Mouse (Mus musculus) heart, embryonic 14.5 days (tissue): Measurements from ENCODE around the gene Mfsd8. TPM values are rescaled to one million over a fixed set of nuclear protein-coding genes. Genes with fewer than 3 reads are reported as not detected.
"Not testable (repeated sequence)": the region's sequence is repeated elsewhere in the genome, so short reads cannot be mapped to it uniquely, and the experiment has no call there.

Source experiments
- ATAC-seq: fragments of 200-750 bp; cut with Nextera tagmentation; 2 replicates; pipeline ENCODE4 v1.8.0; 2017; ENCODE audit warnings: low read depth, moderate TSS enrichment; ENCODE audit not compliant: insufficient number of reproducible peaks, insufficient read depth, low FRiP score
- H3K27ac ChIP-seq, 2 experiments: fragments of 200-500 bp in 1 of 2; fragments of 300-500 bp in 1 of 2; sonication (generic) in 1 of 2; replicated peaks in 1 of 2; 2 replicates each; pipeline ENCODE4 v1.5.1; 2012 to 2014; ENCODE audit warnings: low read depth in 2 of 2, low read length in 2 of 2, control low read depth in 1 of 2, mild to moderate bottlenecking in 1 of 2, mixed read lengths in 1 of 2; ENCODE audit not compliant: control insufficient read depth in 1 of 2, insufficient read depth in 1 of 2
- H3K27me3 ChIP-seq: fragments of 300-500 bp; sonication (generic); 2 replicates; pipeline ENCODE4 v1.6.1; 2014; ENCODE audit warnings: mild to moderate bottlenecking, low read length, control low read depth; ENCODE audit not compliant: control insufficient read depth, insufficient read depth
- H3K36me3 ChIP-seq: fragments of 300-500 bp; sonication (generic); 2 replicates; pipeline ENCODE4 v1.6.1; 2014; ENCODE audit warnings: mild to moderate bottlenecking, control low read depth, low read length, mixed read lengths; ENCODE audit not compliant: control insufficient read depth, insufficient read depth
- H3K4me1 ChIP-seq, 2 experiments: fragments of 200-500 bp in 1 of 2; fragments of 300-500 bp in 1 of 2; sonication (generic) in 1 of 2; 2 replicates each; pipeline ENCODE4 v1.6.1; 2012 to 2014; ENCODE audit warnings: low read length in 2 of 2, control low read depth in 1 of 2, mixed read lengths in 1 of 2; ENCODE audit not compliant: control insufficient read depth in 2 of 2, insufficient read depth in 2 of 2
- H3K4me2 ChIP-seq: fragments of 300-500 bp; sonication (generic); 2 replicates; pipeline ENCODE4 v1.6.1; 2014; ENCODE audit warnings: mild to moderate bottlenecking, low read length
- H3K4me3 ChIP-seq, 2 experiments: fragments of 200-500 bp in 1 of 2; fragments of 300-500 bp in 1 of 2; sonication (generic) in 1 of 2; 2 replicates each; pipeline ENCODE4 v1.5.1; 2012 to 2014; ENCODE audit warnings: low read length in 2 of 2, mild to moderate bottlenecking in 2 of 2, control low read depth in 1 of 2, low read depth in 1 of 2, moderate library complexity in 1 of 2; ENCODE audit not compliant: control insufficient read depth in 1 of 2, insufficient read depth in 1 of 2
- H3K9ac ChIP-seq: fragments of 300-500 bp; sonication (generic); 2 replicates; pipeline ENCODE4 v1.6.1; 2014; ENCODE audit warnings: mild to moderate bottlenecking, low read length
- H3K9me3 ChIP-seq: fragments of 300-500 bp; sonication (generic); 2 replicates; pipeline ENCODE4 v1.6.1; 2016; ENCODE audit warnings: low read length, control low read depth; ENCODE audit not compliant: control insufficient read depth
- WGBS: fragments of 180-500 bp; shearing (Covaris S2); extraction: QIAGEN DNeasy Blood & Tissue Kit; methylation state at CpG from one replicate; pipeline ENCODE4 v1.1.7; 2014; 5-methylcytosine and 5-hydroxymethylcytosine counted together
- polyA plus RNA-seq: library from polyadenylated mRNA; unstranded; fragments of >200 nt; fragmentation: Nextera tagmentation; extraction: Ambion mirVana; gene quantifications from 2 replicates; pipeline ENCODE4 v1.2.1, GENCODE M21; 2014

Gene Mfsd8
- 6.9 and 7.9 TPM in 2 replicates for polyA plus RNA-seq

DNA sequence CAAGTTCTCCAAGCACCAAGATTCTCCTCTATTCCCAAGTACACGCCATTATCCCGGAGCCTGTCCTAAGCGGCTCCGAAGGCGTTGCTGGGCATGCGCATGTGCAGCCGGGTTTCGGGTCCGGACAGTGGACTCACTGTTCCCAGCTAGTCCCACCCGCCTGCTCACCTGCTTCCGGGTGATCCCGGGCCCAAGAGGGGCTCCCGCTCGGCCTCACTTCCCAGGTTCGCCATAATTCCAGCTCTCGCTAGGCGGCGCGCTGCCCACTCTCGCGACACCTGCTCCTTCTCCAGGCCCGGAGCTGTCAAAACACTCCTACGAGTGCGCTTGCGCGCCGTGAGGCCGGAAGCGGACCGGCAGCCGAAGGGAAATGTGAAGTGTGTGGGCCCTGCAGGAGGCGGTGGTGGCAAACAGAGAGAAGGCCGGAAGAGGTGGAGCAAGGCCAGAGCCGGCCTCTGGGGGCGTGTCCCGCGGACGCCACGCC is at the start of gene Mfsd8:
Gene Mfsd8, minus strand, starts transcription at position 414 of the 484 bp plus-strand sequence.
- peak; percentile 99 for ATAC-seq
- H3K4me2 ChIP-seq = peak within 1 kb of the TSS; percentile 73
- H3K27ac ChIP-seq = peak within 1 kb of the TSS; percentile 71 to 88
- not testable (repeated sequence) for H3K4me1 ChIP-seq, H3K36me3 ChIP-seq, H3K9me3 ChIP-seq, H3K27me3 ChIP-seq
- H3K4me3 ChIP-seq = peak within 1 kb of the TSS; percentile 50
- under 1% methylated on average over 34 of the region's 39 CpGs for WGBS
- peak within 1 kb of the TSS; percentile 76 for H3K9ac ChIP-seq

DNA sequence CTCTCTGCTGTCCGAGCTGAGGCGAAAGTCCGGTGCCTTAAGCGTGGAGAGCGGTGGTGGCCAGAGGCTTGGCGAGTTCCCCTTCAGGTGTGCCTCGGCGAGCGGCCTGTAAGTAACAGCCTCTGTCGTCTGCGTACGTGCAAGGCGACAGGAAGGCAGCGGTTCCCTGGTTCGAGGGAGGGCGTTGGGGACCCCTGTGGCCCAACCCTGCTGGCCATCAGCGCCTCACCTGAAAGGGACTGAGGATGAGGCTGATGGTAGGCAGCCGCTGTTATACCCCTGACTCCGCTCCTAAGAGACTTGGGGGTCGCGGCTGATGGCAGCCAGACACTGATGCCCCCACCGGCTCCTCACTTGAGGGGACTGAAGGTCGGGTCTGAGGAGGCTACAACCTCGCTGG is 47.6 kb upstream of the Mfsd8 start:
- not testable (repeated sequence) for H3K9me3 ChIP-seq, H3K27me3 ChIP-seq, H3K4me1 ChIP-seq, H3K36me3 ChIP-seq
- 0% methylated on average over 20 of the region's 24 CpGs for WGBS
- Histone ChIP-seq H3K4me3 (peak overlapping the region; percentile 54 to 58), H3K9ac (peak overlapping the region; percentile 78), H3K4me2 (peak overlapping the region; percentile 72), H3K27ac (peak overlapping the region; percentile 55 to 60; a peak in 3 of 4 replicates)
- peak; percentile 24 for ATAC-seq

GRCm38 (mm10) chr3:40893816-40894258 is 47.2 kb upstream of the Mfsd8 start:
- H3K27me3 ChIP-seq, H3K9me3 ChIP-seq, H3K36me3 ChIP-seq, H3K4me1 ChIP-seq: not testable (repeated sequence)
- Histone ChIP-seq H3K4me3 (peak overlapping the region; percentile 54 to 58), H3K9ac (peak overlapping the region; percentile 77), H3K4me2 (peak overlapping the region; percentile 67), H3K27ac (peak overlapping the region; percentile 3 to 57; a peak in 1 of 4 replicates)
- under 1% methylated on average over 38 of the region's 38 CpGs for WGBS
- ATAC-seq = peak; percentile 100

DNA sequence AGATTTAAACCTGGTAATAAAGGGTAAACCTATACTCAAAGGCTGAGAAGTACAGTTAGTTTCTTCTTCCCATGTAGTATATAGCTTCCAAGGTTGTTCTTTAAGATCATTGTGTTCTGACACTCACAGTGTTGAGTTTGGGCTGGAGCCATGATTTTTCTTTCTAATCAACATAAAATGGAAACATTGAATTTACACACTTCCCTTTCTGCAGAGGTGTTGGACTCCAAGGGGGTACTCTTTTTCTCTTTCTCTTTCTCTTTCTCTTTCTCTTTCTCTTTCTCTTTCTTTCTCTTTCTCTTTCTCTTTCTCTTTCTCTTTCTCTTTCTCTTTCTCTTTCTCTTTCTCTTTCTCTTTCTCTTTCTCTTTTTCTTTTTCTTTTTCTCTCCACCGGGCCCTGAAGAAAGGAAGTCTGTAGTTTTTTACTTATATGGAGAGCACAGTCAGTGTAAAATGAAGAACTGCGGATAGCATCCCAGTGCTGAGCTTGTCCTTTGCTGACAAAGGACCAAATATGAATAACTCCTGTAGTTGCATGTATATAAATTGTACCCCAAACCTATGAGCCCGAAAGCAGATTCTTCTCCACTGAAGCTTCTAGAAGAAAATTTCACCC is 6.5 kb upstream of the Mfsd8 start:
- 84% methylated on average over 3 of the region's 3 CpGs for WGBS
- H3K9me3 ChIP-seq, ATAC-seq, H3K9ac ChIP-seq, H3K4me2 ChIP-seq, H3K36me3 ChIP-seq, H3K27ac ChIP-seq, H3K4me3 ChIP-seq, H3K4me1 ChIP-seq, H3K27me3 ChIP-seq: not testable (repeated sequence)

DNA sequence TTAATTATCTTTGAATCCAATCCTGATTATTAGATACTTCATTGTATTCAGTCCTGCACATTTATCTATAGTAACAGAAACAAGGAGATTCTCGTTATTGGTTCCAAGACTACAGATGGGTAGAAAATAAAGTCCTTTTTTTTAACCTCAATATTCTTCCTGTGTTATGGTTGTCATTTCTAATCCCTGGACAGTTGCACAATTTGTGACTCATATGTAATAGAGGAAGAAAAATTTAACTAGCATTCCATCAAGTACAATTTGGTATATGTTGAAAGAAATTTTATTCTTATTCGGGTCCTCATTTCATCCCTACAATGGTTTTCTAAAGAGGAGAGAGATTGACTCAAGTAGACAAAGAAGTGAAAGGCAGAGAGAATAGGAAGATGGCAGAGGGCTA is 1.2 kb upstream of the Mfsd8 start:
- H3K4me2 ChIP-seq = peak overlapping the region; percentile 73; the same call in 1 of the 2 replicates
- H3K4me1 ChIP-seq = not testable (repeated sequence)

GRCm38 (mm10) chr3:40847018-40847417 is 332 bp upstream of the Mfsd8 start:
- 1% methylated on average over 16 of the region's 21 CpGs for WGBS
- not testable (repeated sequence) for ATAC-seq

More for the DNA sequence above, 1.2 kb upstream of the Mfsd8 start:
- H3K27ac ChIP-seq, H3K9me3 ChIP-seq, H3K27me3 ChIP-seq, H3K36me3 ChIP-seq, H3K4me3 ChIP-seq, ATAC-seq, H3K9ac ChIP-seq: not testable (repeated sequence)
- WGBS = 93% methylated on average over 2 of the region's 2 CpGs

GRCm38 (mm10) chr3:40846957-40847017 is 101 bp upstream of the Mfsd8 start, which contains the start of gene Abhd18:
Gene Abhd18 (plus strand): TSS chr3:40846970.
- H3K4me1 ChIP-seq, ATAC-seq, H3K27me3 ChIP-seq, H3K36me3 ChIP-seq, H3K9me3 ChIP-seq: not testable (repeated sequence)
- peak within 1 kb of the TSS; percentile 71 to 88 for H3K27ac ChIP-seq
- peak within 1 kb of the TSS; percentile 76 for H3K9ac ChIP-seq
- peak within 1 kb of the TSS; percentile 50 for H3K4me3 ChIP-seq
- H3K4me2 ChIP-seq = peak within 1 kb of the TSS; percentile 73
- WGBS = no CpG with 5 or more reads among the region's 4 CpGs

More at GRCm38 (mm10) chr3:40847018-40847417, 332 bp upstream of the Mfsd8 start:
- H3K27me3 ChIP-seq, H3K4me1 ChIP-seq, H3K9me3 ChIP-seq, H3K36me3 ChIP-seq: not testable (repeated sequence)
- Histone ChIP-seq H3K27ac (peak overlapping the region in 1 of 2 experiments; percentile 64; a peak in 3 of 4 replicates), H3K4me2 (peak overlapping the region; percentile 73), H3K9ac (peak overlapping the region; percentile 71), H3K4me3 (peak overlapping the region; percentile 50)

GRCm38 (mm10) chr3:40845521-40845920 is 1.2 kb downstream of the Mfsd8 start:
- peak overlapping the region in 1 of 2 experiments; percentile 50; a peak in 1 of 4 replicates for H3K4me3 ChIP-seq
- not testable (repeated sequence) for H3K27me3 ChIP-seq, ATAC-seq, H3K9me3 ChIP-seq, H3K4me1 ChIP-seq, H3K9ac ChIP-seq, H3K27ac ChIP-seq, H3K36me3 ChIP-seq
- peak overlapping the region; percentile 69 for H3K4me2 ChIP-seq
- WGBS = 82% methylated on average over 5 of the region's 6 CpGs
